Comparison of ENCODE assay signal across 8 mouse cellular contexts in the genomic region with DNA sequence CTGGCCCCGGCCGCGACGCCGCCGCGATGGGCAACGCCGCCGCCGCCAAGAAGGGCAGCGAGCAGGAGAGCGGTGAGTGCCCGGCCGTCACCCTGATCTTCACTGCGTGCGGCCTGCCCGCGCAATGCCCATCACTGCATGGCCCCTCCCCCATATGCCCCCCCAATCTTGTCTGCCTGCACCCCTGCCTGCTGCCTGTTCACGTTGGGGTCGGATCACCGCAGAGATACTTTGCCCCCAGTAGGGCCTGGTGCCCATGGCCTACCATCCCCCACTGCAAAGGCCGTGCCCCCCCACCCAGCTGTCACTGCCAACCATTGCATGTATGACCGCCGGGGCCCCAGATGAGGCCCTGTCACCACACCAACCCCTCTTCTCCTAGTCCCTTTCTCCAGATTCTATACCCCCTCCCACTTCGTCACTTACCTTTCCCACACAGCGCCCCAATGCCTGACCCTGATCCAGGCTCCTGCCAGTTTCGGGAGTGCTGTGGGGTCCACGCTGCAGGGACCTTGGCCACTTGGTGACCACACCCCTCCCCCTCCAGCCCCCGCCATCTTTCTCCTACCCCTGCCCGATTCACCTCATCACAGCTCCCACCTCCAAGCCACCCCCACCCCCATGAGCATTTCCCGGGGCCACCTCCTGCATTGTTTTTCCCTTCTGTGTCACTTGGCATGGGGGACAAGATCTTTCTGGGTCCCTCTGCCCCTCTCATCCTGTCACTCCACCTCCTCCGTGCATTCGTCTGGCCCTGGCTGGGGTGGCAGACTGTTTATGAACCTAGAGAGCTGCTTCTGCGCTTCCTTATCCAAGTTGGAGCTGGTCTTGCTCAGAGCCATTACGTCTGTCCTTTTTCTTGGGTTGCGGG. TPM values are rescaled to one million over a fixed set of nuclear protein-coding genes. Genes with fewer than 3 reads are reported as not detected.
DNase-seq lines count a peak whose midpoint lies in the region; ATAC-seq and TF ChIP-seq lines count a peak whose summit lies in the region.

No protein-coding gene starts in this region.

- H3K36me3 ChIP-seq in heart, embryonic 15.5 days = peaks cover 14% of the 10 kb centered on the region; the same call in 1 of the 2 replicates
- peaks cover 28% of the 10 kb centered on the region for H3K36me3 ChIP-seq in liver, embryonic 13.5 days
- H3K36me3 ChIP-seq in splenic B cell, adult 2 months (ENCODE audit: control insufficient read depth, insufficient read depth, low read length, poor library complexity, severe bottlenecking) = no peaks in the 10 kb centered on the region

- peak overlapping the region; percentile 97 for H3K9ac ChIP-seq in heart, embryonic 15.5 days
- H3K9ac ChIP-seq in liver, embryonic 13.5 days = peak overlapping the region; percentile 94

- 2% methylated on average over 37 of the region's 37 CpGs for WGBS in heart, embryonic 15.5 days
- 8% methylated on average over 37 of the region's 37 CpGs for WGBS in liver, embryonic 13.5 days (ENCODE audit: insufficient replicate concordance)

- TF ChIP-seq CTCF in gastrocnemius, adult 2 months (IDR thresholded peaks at IDR 0.05) = no peak

- DNase-seq in gastrocnemius, adult 2 months = peak; percentile 59
- no peak for DNase-seq in gastrocnemius, postnatal 36 days
- peak; percentile 37 for DNase-seq in A20 (ENCODE audit: low read depth, low spot score)
- no peak for DNase-seq in liver, embryonic 13.5 days
- DNase-seq in splenic B cell, adult 2 months (ENCODE audit: low read depth, low spot score) = peak; percentile 37
- no peak for DNase-seq in frontal cortex, postnatal 36 days (ENCODE audit: low spot score in 2 of 2)

- peak overlapping the region; percentile 93 for H3K27ac ChIP-seq in gastrocnemius, adult 2 months
- peak overlapping the region; percentile 76 for H3K27ac ChIP-seq in brown adipose tissue, adult 24 weeks (replicated peaks; ENCODE audit: low read depth, low read length)
- H3K27ac ChIP-seq in heart, embryonic 15.5 days = peak overlapping the region; percentile 86
- peak overlapping the region; percentile 71 for H3K27ac ChIP-seq in liver, embryonic 13.5 days

- peak; percentile 8 for ATAC-seq in heart, embryonic 15.5 days (replicated peaks; ENCODE audit: insufficient number of reproducible peaks, insufficient read depth, low FRiP score, low read depth)
- no peak; the same call in 1 of the 2 replicates for ATAC-seq in liver, embryonic 13.5 days (ENCODE audit: low read depth)

- peak overlapping the region; percentile 95 for H3K4me3 ChIP-seq in gastrocnemius, adult 2 months
- H3K4me3 ChIP-seq in brown adipose tissue, adult 24 weeks (ENCODE audit: insufficient read depth, low read depth, low read length) = peak overlapping the region; percentile 75
- peak overlapping the region; percentile 96 for H3K4me3 ChIP-seq in heart, embryonic 15.5 days
- H3K4me3 ChIP-seq in liver, embryonic 13.5 days (replicated peaks) = peak overlapping the region; percentile 94

- intact Hi-C loops in gastrocnemius, adult 2 months (cut with DNase I) = no loop called here
- intact Hi-C loops in gastrocnemius, postnatal 36 days (cut with DNase I) = no loop called here

- no peaks in the 10 kb centered on the region for H3K9me3 ChIP-seq in heart, embryonic 15.5 days (replicated peaks)
- H3K9me3 ChIP-seq in liver, embryonic 13.5 days (replicated peaks) = no peaks in the 10 kb centered on the region

- peak overlapping the region; percentile 88 for H3K4me2 ChIP-seq in heart, embryonic 15.5 days
- H3K4me2 ChIP-seq in liver, embryonic 13.5 days = peak overlapping the region; percentile 96

- peaks cover 26% of the 10 kb centered on the region for H3K4me1 ChIP-seq in brown adipose tissue, adult 24 weeks (ENCODE audit: control insufficient read depth, insufficient read depth, insufficient read length, low read length)
- peaks cover 51% of the 10 kb centered on the region for H3K4me1 ChIP-seq in heart, embryonic 15.5 days (replicated peaks)
- H3K4me1 ChIP-seq in liver, embryonic 13.5 days (replicated peaks) = peaks cover 65% of the 10 kb centered on the region

- H3K27me3 ChIP-seq in heart, embryonic 15.5 days = no peaks in the 10 kb centered on the region
- H3K27me3 ChIP-seq in liver, embryonic 13.5 days = no peaks in the 10 kb centered on the region
- no peaks in the 10 kb centered on the region for H3K27me3 ChIP-seq in splenic B cell, adult 2 months (ENCODE audit: control insufficient read depth, insufficient read depth, low read length, poor library complexity, severe bottlenecking)

RNA-seq across cellular contexts. Expression of gene Prkaca, which starts 0.6 kb away (rescaled TPM):
- total RNA-seq in gastrocnemius, adult 2 months (2021) = 100 to 1,000 TPM; 137 to 165 TPM
- total RNA-seq in gastrocnemius, postnatal 36 days (2021) = 100 to 1,000 TPM; 148 to 165 TPM
- polyA plus RNA-seq in brown adipose tissue, adult 24 weeks (2012; ENCODE audit: insufficient read depth, insufficient read length, missing spikeins) = 270 and 332 TPM in 2 replicates
- polyA plus RNA-seq in heart, embryonic 15.5 days (2015; fragmentation: Nextera tagmentation; extraction: Ambion mirVana) = 246 and 260 TPM in 2 replicates
- 50.5 and 52.3 TPM in 2 replicates for polyA plus RNA-seq in liver, embryonic 13.5 days (2015; fragmentation: Nextera tagmentation; extraction: Ambion mirVana)

RNA-seq across cellular contexts. Expression of gene Asf1b, which starts 18.1 kb away (rescaled TPM):
- under 1 TPM; 0.23 to 0.42 TPM for total RNA-seq in gastrocnemius, adult 2 months (2021)
- total RNA-seq in gastrocnemius, postnatal 36 days (2021) = under 1 TPM; 0.42 to 0.71 TPM
- 3.3 and 3.8 TPM in 2 replicates for polyA plus RNA-seq in brown adipose tissue, adult 24 weeks (2012; ENCODE audit: insufficient read depth, insufficient read length, missing spikeins)
- polyA plus RNA-seq in heart, embryonic 15.5 days (2015; fragmentation: Nextera tagmentation; extraction: Ambion mirVana) = 55.8 and 63.3 TPM in 2 replicates
- 114 and 126 TPM in 2 replicates for polyA plus RNA-seq in liver, embryonic 13.5 days (2015; fragmentation: Nextera tagmentation; extraction: Ambion mirVana)

RNA-seq across cellular contexts. Expression of gene Gm10644, which starts 18.4 kb away (rescaled TPM):
- total RNA-seq in gastrocnemius, adult 2 months (2021) = under 1 TPM; 0.64 to 0.84 TPM
- total RNA-seq in gastrocnemius, postnatal 36 days (2021) = under 1 TPM; 0.27 to 0.56 TPM
- polyA plus RNA-seq in brown adipose tissue, adult 24 weeks (2012; ENCODE audit: insufficient read depth, insufficient read length, missing spikeins) = 0.79 and 0.99 TPM in 2 replicates
- polyA plus RNA-seq in heart, embryonic 15.5 days (2015; fragmentation: Nextera tagmentation; extraction: Ambion mirVana) = 0.76 and 0.93 TPM in 2 replicates
- polyA plus RNA-seq in liver, embryonic 13.5 days (2015; fragmentation: Nextera tagmentation; extraction: Ambion mirVana) = 0.18 and 0.22 TPM in 2 replicates

RNA-seq across cellular contexts. Expression of gene Samd1, which starts 24.1 kb away (rescaled TPM):
- 10 to 100 TPM; 15.1 to 19.8 TPM for total RNA-seq in gastrocnemius, adult 2 months (2021)
- total RNA-seq in gastrocnemius, postnatal 36 days (2021) = 10 to 100 TPM; 13.0 TPM
- polyA plus RNA-seq in brown adipose tissue, adult 24 weeks (2012; ENCODE audit: insufficient read depth, insufficient read length, missing spikeins) = 12.0 and 12.4 TPM in 2 replicates
- polyA plus RNA-seq in heart, embryonic 15.5 days (2015; fragmentation: Nextera tagmentation; extraction: Ambion mirVana) = 5.6 and 5.9 TPM in 2 replicates
- 5.8 and 6.9 TPM in 2 replicates for polyA plus RNA-seq in liver, embryonic 13.5 days (2015; fragmentation: Nextera tagmentation; extraction: Ambion mirVana)

RNA-seq across cellular contexts. Expression of gene 1700067K01Rik, which starts 27.9 kb away (rescaled TPM):
- total RNA-seq in gastrocnemius, adult 2 months (2021) = under 1 TPM in 1 of 2 experiments, not detected in 1; 0.48 TPM
- under 1 TPM in 1 of 2 experiments, not detected in 1; 0.48 TPM for total RNA-seq in gastrocnemius, postnatal 36 days (2021)
- not detected in 2 replicates for polyA plus RNA-seq in brown adipose tissue, adult 24 weeks (2012; ENCODE audit: insufficient read depth, insufficient read length, missing spikeins)
- 0.74 and 0.90 TPM in 2 replicates for polyA plus RNA-seq in heart, embryonic 15.5 days (2015; fragmentation: Nextera tagmentation; extraction: Ambion mirVana)
- polyA plus RNA-seq in liver, embryonic 13.5 days (2015; fragmentation: Nextera tagmentation; extraction: Ambion mirVana) = 0.38 and 0.57 TPM in 2 replicates

Comparison
In these comparisons a context has a peak if more than half of its experiments do, and no peak if none do; other contexts are left out.
1. DNase-seq: peak in gastrocnemius, adult 2 months (single experiment), A20 (single experiment) and splenic B cell, adult 2 months (single experiment); none in gastrocnemius, postnatal 36 days (0 of 2), liver, embryonic 13.5 days (single experiment) and frontal cortex, postnatal 36 days (0 of 2).
2. RNA of gene Asf1b, which starts 18.1 kb away (polyA plus RNA-seq): 114 to 126 TPM in liver, embryonic 13.5 days and 55.8 to 63.3 TPM in heart, embryonic 15.5 days; 3.3 to 3.8 TPM in brown adipose tissue, adult 24 weeks; every median in the first group is over 10 times any median in the second.
3. Peak in every context shown above with its lines, with median percentiles within 50 percentile points of each other: H3K27ac ChIP-seq and H3K4me3 ChIP-seq.